Mouse (Mus musculus) cortical plate, adult 2 months (tissue): ENCODE results near the gene Magea5.
A peak's percentile ranks its signal among the peaks of the same experiment; 100 is the strongest.

ENCODE experiments used
- CTCF ChIP-seq: fragments of 200-500 bp; IDR thresholded peaks from 2 replicates; pipeline ENCODE4 v1.5.1; 2011; ENCODE audit warnings: mild to moderate bottlenecking, control low read depth, low read length; ENCODE audit not compliant: insufficient read depth; ENCODE audit errors: extremely low read depth
- POLR2A ChIP-seq: fragments of 200-500 bp; IDR thresholded peaks from 2 replicates; pipeline ENCODE4 v1.6.1; 2011; ENCODE audit warnings: mild to moderate bottlenecking, low read length, control low read depth; ENCODE audit not compliant: insufficient read depth; ENCODE audit errors: extremely low read depth

DNA sequence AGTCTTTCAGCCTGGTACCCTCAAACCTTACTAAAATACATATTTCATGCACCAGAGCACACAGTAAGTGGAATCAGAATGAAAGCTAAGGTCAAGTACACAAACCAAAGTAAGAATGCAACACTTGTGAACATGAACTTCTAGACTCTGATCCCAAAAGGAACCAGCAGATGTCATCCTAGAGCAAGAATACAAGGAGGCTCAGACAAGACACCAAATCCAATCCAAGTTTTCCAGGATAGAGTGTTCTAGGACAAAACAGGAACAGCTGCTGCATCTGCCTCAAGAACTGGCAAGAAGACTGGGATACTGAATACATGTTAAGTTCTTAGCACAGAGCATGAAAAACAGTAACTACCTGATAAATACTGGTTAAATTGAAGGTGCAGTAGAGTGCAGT lies 35.1 kb upstream of the Magea5 start:
- TF ChIP-seq CTCF (peak; percentile 17; the same call in 1 of the 2 replicates), POLR2A (no peak)
